Mouse (Mus musculus): Measurements from ENCODE around the gene Olfr954.

Gene Olfr954

GRCm38 (mm10) chr9:39456401-39456800, at the start of gene Olfr954:
Gene Olfr954, plus strand, starts transcription at chr9:39456701.
- DNase-seq: no peak

DNA sequence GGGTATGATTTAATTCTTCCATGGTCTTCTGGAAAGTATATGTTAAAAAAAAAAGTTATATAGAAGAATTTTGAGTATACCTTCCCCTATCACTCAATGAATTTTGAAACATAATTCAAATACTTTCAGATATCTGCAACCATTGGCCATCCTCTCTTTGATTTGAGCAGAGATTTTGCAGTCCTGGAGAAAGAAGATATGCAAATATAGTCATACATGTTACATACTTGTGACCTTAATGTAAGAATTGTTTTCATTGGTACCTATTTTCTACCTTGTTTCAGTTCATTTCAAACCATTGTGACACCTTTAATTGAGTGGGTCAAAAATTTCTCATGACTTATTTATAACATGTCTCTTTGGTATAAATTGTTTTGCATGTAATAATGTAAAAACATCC, 29.5 kb upstream of the Olfr954 start, which contains the start of gene Olfr952:
Gene Olfr952, minus strand, starts transcription at position 101 of the 400 bp plus-strand sequence.
- DNase-seq: no peak

DNA sequence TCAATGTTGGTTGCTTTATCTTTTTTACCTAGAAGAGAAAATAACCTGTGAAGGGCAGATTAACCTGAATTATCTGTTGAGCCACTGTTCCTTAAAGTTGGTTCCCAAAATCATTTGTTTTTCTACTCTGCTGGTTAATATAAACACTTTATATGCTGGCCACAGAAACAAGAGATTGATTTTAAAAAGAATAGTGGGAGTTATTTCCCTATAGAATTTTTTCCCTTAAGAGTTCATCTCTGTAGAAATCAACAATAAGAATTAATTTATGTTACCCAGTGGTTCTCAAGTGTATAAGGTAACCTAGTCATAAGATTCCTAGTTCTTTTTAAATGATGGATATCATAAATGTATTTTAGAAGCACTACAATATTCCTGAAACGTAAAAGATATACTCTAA, 15.3 kb downstream of the Olfr954 start, which contains the start of gene Olfr955:
Gene Olfr955, minus strand, starts transcription at position 101 of the 400 bp plus-strand sequence.
- no peak for DNase-seq

DNA sequence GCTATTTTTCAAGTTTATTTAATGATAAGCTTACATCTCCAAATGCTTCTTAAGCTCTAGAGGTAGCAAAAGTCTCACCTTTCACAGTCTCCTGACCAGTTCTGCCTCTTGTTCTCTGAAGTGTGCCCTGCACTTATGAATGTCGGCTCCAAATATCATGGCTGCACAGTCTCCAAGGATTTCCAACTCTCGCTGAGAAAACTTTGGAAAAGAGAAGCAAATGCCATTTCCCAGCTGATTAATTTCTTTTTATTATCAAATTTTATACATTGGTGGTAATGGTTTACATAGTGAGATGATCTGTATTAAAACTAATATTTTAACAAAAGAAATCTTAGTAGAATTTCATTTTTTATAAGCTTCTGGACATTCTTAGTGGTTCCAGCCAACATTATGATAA, 37.4 kb downstream of the Olfr954 start, which contains the start of gene Olfr44:
Gene Olfr44, minus strand, starts transcription at position 101 of the 400 bp plus-strand sequence.
- no peak for DNase-seq

GRCm38 (mm10) chr9:39508998-39509397, 52.5 kb downstream of the Olfr954 start:
- DNase-seq: peak; percentile 47

DNA sequence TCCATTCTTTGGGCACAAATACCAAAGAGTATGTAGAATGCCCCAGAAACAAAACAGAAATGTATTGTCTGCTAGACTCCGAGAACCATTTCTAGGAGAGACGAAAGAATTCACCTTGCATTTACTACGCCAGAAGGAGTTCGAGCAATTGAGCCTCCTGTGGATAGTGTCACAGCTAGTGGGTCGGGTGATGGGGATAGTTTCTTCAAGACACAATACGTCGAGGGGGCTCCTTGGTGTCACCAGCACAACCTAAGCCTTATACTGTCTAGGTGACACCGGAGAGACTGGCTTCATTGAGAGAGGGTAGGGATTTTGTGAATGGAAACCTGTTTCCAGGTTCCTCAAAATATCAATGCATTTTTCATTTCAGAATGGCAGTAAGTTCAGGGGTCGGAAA, 52.9 kb downstream of the Olfr954 start:
- no peak for DNase-seq

Measured in kidney, adult 9 months (tissue).